Mouse (Mus musculus): ENCODE results near the gene Csrp2.

Csrp2 gene

GRCm38 (mm10) chr10:110931913-110932560 is 12.4 kb downstream of the Csrp2 start:
- peak; percentile 19 to 44 for DNase-seq

- no peak for DNase-seq
Observed at GRCm38 (mm10) chr10:110933584-110933983, 14.0 kb downstream of the Csrp2 start.

DNA sequence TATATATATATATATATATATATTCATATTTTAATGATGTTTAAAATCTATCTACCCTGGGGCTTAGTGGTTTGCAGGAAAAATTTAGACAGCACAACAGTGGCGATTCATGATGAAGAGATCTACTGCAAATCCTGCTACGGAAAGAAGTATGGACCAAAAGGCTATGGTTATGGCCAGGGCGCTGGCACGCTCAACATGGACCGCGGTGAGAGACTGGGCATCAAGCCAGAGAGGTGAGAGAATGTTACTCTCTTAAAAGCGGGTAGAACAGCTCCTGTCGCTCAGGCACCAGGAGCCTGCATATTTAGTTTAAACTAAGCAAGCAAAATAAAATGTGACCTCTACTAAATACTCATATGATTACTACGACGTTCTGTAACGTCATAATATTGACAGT is 15.5 kb downstream of the Csrp2 start:
- DNase-seq: no peak

DNA sequence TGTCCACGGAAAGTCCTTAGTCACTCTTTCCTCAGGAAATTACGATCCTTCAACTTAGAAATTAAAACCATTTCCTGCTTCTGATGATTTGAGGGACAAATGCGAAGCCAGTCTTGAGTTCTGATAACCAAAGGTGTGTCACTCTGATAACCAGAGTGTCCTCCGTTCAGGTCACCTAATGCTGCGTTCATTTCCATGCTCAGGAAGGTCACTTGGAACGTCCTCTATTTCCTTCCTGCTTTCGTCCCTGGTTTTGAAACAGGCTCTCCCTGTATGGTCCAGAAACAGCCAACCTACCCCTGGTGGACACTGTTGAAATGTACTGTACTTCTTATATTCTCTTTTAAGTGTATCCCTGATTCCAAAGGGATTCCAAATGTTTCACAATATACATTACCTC is 16.1 kb downstream of the Csrp2 start:
- DNase-seq: no peak

DNA sequence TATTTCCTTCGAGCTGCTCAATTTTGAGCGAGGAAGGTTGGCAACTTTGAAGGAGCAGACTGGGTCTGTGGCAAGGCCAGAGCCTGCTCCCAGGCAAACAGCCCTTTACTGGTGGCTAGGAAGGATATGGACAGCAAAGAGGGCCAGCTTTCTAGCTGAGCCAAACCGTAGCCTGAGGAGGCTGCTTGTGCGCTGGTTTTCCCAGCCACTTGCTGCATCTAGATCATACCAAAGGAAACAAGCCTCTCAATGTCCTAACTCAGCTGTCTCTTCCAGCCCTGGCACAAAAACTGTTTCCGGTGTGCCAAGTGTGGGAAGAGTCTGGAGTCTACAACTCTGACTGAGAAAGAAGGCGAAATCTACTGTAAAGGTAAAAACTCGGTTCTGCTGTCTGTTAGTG is 18.8 kb downstream of the Csrp2 start:
- DNase-seq: no peak

DNA sequence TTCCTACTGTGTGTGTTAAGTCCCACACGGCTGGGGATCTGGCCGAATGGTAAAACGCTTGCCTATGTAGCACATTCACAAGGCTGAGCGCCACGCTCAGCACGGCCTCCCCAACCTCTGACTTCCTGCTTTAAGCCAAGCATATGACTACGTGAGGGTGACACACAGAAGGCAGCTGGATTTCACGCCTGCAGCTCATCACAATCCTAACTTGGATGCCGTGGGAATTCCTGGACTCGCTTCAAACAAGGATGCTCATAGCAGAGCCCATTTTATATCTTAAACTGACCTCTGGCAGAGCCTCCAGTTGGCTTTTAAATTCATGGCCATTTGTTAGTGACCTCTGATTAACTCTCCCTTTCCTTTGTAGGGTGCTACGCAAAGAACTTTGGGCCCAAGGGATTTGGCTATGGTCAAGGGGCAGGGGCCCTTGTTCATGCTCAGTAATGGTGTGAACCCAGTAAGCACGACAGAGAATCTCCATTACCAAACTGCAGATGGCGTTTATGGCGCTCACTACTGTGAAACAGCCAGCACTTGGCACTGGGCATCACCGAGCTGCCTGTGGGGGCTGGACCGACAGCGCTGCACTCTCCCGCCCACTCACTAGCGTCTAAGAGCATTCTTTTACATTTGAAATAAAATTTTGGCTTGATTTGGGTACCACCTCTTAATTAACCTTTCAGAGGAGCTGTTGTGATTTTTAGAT is 19.4 kb downstream of the Csrp2 start:
- no peak for DNase-seq

DNA sequence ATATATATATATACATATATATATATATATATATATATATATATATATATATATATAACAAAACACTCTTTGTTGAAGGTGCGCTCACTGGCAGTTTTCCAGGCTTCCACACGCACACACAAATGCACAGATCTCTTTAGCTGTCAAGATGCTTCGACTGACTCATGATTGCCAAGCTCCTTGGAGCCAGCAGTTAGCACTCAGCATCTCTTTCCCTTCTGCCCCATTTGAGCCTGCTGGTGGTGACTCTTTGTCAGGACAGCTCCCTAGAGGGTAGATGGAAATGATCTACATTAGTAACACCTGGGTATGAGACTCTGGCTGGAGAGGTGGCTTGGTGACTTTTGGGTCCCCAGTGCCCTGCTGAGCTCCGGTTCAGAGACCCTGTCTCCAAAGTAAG is 20.1 kb downstream of the Csrp2 start:
- no peak for DNase-seq

DNA sequence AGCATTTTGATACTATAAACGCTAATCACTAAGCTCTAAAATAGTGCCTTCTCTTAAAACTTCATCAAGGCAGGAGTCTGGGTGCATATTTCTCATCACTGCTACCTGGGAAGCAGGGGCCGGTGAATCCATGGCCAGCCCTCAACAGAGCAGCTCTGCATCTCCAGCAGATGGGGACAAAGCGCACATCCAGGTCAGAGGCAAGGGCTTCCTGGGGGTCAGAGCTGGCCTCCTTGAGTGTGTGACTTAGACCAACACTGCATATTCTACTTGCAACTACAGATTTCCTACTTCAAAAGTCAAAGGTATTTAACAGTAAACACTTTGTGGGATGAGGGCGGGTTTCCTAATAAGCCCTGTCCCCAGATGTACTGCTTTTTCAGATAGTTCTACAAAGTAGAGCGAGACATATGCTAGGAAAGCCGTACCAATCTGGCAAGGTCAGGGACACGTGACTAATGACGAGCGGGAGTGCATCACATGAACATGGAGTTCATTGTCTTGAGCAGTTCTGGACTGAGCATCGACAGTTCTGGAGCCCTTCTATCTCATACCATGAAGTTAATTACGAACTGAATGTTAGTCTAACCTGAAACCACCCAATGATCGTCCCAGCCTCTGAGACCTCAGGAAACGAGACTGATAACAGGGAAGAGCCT is 21.3 kb downstream of the Csrp2 start:
- DNase-seq: no peak

GRCm38 (mm10) chr10:110941968-110942367 is 22.4 kb downstream of the Csrp2 start:
- no peak for DNase-seq

- no peak for DNase-seq
Observed at GRCm38 (mm10) chr10:110942806-110943205, 23.2 kb downstream of the Csrp2 start.

DNA sequence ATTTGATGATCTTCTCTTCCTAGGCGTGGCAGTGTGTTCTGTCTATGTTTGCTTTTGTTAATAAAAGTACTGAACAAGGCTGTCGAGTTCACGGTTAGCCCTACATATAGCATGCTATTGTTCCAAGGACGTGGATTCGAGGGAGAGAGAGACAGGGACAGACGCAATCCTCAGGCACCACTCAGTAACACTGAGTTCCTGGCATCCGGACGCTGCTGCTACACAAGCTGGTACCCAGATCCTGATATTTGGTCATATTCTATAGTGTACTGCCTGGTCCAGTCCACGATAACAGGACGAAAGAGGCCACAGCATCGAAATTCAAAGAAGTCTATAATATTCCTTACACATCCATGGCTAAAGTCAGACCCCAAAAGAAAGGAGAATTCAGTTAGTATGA is 24.6 kb downstream of the Csrp2 start:
- no peak for DNase-seq

- DNase-seq: no peak
Observed at GRCm38 (mm10) chr10:110945966-110946365, 26.4 kb downstream of the Csrp2 start.

- DNase-seq: no peak
Observed at GRCm38 (mm10) chr10:110947574-110947973, 28.0 kb downstream of the Csrp2 start.

GRCm38 (mm10) chr10:110951112-110951511 is 31.5 kb downstream of the Csrp2 start:
- no peak for DNase-seq

GRCm38 (mm10) chr10:110951748-110952147 is 32.2 kb downstream of the Csrp2 start:
- DNase-seq: no peak

DNA sequence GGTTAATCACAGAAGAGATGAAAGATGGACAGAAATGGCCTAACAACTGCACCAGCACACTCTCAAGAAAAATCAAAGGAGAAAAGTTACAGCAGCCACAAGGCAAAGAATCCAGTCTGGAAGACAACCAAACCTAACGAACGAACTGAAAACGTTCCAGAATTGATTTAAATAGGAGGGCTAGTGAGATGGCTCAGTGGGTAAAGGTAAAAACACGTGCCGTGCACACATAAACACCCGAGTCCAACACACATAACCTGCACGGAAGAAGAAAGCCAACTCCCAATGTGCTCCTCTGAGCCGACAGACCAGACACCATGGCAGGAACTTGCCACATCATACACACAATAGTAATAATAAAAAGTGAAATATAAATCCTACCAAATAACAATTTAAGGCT is 32.7 kb downstream of the Csrp2 start:
- DNase-seq: no peak

DNA sequence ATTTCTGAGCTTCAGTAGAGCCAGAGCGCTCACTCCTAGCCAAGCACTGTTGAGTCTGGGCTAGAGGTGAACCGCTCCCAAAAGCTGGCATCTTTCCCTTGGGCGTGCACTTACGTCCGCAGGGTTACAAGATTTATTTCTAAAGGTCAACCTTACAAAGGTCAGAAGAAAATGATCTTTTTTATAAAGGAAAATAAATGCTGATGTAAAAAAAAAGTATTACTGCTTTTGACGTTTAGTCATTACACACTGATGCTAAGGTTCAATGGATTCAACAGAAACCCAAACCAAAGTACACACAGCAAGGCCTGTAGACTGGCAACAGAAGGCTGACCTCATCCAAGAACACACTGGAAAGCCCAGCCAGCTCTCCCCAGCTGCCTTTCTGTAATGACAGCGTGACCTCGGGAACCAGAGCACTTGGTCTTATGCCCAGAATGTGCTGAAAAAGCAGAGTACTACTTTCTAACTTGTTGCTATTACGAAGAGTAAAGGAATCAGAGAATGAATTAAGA is 33.4 kb downstream of the Csrp2 start:
- DNase-seq: no peak

GRCm38 (mm10) chr10:110958879-110959278 is 39.3 kb downstream of the Csrp2 start:
- no peak for DNase-seq

DNA sequence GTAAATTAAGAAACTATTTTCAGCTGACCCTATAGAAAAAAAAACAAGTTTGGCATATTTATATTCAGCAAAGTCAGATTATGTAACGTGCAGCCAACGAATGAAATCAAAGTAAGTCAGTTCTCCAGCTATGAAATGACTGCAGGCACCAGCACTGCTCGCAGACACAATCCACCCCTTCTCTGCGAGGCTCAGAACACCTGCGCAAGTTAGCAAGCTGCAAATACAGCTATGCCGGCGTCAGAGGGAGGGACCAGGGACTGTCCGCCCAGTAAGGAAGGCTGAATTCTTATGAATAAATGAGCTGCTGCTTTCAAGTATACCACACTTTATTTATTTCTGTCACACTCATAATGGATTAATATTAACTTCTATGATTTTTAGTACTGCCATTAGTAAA is 40.2 kb downstream of the Csrp2 start:
- DNase-seq: no peak

GRCm38 (mm10) chr10:110960841-110961240 is 41.3 kb downstream of the Csrp2 start:
- no peak for DNase-seq

- DNase-seq: no peak
Observed at GRCm38 (mm10) chr10:110962172-110962571, 42.6 kb downstream of the Csrp2 start.

DNA sequence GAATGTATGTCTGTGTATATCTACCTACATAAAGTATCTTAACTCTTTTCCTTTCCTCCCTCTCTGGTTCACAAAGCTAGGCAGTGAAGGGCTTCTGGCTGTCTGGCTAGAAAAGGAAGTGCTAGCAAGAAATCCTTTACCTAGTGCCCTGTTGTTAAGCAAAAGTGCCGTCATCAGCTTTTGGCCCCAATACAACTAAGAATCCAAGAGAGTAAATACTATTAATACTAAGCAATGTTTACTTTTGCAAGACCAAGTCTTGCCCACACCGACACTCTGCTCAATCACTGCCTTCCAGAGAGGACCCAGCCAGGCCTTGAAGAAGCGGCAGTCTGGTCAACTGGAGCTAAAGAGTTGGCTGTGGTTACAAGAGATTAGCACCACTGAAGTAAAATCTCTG is 51.5 kb downstream of the Csrp2 start:
- no peak for DNase-seq

GRCm38 (mm10) chr10:110971483-110971882 is 51.9 kb downstream of the Csrp2 start:
- no peak for DNase-seq

GRCm38 (mm10) chr10:110971998-110972397 is 52.4 kb downstream of the Csrp2 start:
- no peak for DNase-seq
